Mouse (Mus musculus): ENCODE results near the gene Gm47996.

DNA sequence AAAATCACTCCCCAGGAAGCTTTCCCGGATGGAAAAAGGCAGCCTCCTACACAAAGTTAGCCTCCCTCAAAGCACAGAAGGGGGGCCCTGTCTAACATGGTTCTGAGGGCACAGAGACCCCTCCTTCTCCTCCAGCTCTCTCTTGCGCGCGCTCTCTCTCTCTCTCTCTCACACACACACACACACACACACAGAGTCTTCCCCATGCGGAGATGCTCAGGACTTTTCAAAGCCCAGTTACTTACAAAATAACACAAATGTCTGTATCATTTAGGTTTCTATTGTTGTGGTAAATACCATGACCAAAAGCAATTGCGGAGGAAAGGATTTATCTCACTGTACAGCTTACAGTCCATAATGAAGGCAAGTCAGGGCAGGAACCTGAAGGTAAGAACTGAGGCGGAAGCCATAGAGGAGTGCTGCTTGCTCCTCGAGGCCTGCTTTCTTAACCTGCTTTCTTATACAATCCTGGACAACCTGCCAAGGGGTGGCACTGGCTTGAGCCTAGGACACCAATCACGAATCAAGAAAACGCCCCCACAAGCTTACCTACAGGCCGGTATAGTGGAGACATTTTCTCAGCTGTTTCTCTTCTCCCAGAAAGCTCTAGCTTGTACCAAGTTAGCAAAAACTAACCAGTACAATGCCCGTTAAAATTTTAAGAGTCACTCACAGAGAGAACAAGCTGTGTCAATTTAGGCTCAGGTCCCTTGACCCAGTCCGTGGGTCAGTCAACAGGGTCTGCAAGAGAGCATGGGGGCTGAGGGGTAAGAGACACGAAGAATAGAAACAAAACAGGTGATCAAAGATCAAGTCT, 41.5 kb downstream of the Gm47996 start:
- TF ChIP-seq GATA1 (IDR thresholded peaks at IDR 0.05; ENCODE audit: borderline replicate concordance, low read length), result no peak
- TF ChIP-seq FLI1 (IDR thresholded peaks at IDR 0.05; ENCODE audit: low read length), result no peak

Data from megakaryocyte, embryonic 14.5 days (primary cell).